Mouse (Mus musculus): Measurements from ENCODE around the gene Trp53.

- TF ChIP-seq CTCF (conservative IDR thresholded peaks at IDR 0.05 in 1 of 2, IDR thresholded peaks at IDR 0.05 in 1 of 2; ENCODE audit: low read depth in 2 of 2, low read length in 2 of 2) (no peak), GABPA (IDR thresholded peaks at IDR 0.05; ENCODE audit: insufficient replicate concordance, low read depth, low read length) (no peak), ZC3H11A (IDR thresholded peaks at IDR 0.05; ENCODE audit: low read depth, low read length) (no peak), E2F4 (IDR thresholded peaks at IDR 0.05; ENCODE audit: insufficient replicate concordance, low read depth, low read length) (no peak), IRF4 (IDR thresholded peaks at IDR 0.05; ENCODE audit: low read depth, low read length) (no peak)
Observed at GRCm38 (mm10) chr11:69606491-69606795, 26.3 kb downstream of the Trp53 start.
